Mouse (Mus musculus) thymus, adult 2 months (tissue): ENCODE measurements around the gene Magea1.

Experiments
- CTCF ChIP-seq: fragments of 200-500 bp; IDR thresholded peaks from 2 replicates; pipeline ENCODE4 v1.5.1; 2012; ENCODE audit warnings: mild to moderate bottlenecking, control low read depth, low read length, moderate library complexity, borderline replicate concordance; ENCODE audit not compliant: control insufficient read depth, poor library complexity, insufficient read depth; ENCODE audit errors: extremely low read depth
- POLR2A ChIP-seq: fragments of 200-500 bp; IDR thresholded peaks from 2 replicates; pipeline ENCODE4 v1.6.1; 2012; ENCODE audit warnings: mild to moderate bottlenecking, low read length, control low read depth, moderate library complexity; ENCODE audit not compliant: control insufficient read depth, poor library complexity, insufficient read depth; ENCODE audit errors: extremely low read depth

DNA sequence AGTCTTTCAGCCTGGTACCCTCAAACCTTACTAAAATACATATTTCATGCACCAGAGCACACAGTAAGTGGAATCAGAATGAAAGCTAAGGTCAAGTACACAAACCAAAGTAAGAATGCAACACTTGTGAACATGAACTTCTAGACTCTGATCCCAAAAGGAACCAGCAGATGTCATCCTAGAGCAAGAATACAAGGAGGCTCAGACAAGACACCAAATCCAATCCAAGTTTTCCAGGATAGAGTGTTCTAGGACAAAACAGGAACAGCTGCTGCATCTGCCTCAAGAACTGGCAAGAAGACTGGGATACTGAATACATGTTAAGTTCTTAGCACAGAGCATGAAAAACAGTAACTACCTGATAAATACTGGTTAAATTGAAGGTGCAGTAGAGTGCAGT lies 8.4 kb upstream of the Magea1 start:
- no peak for TF ChIP-seq POLR2A
- no peak for TF ChIP-seq CTCF
